In genomic region chr17:83098679-83099413, GRCm38 (mm10) we compare ENCODE assay signal across 20 mouse cellular contexts.
DNase-seq lines count a peak whose midpoint lies in the region; ATAC-seq and TF ChIP-seq lines count a peak whose summit lies in the region.
"Had no signal": no experiment of that assay in that cellular context is flagged by ENCODE, and none has a peak within 500 bp of the region (broad histone marks: within the 10 kb centered on the region; RNA-seq: fewer than 3 reads in every experiment).

No protein-coding gene starts in this region.

- no peak for TF ChIP-seq CTCF in hindbrain, postnatal 0 days (IDR thresholded peaks at IDR 0.05; ENCODE audit: low read depth)
- TF ChIP-seq CTCF in liver, postnatal 0 days (IDR thresholded peaks at IDR 0.05; ENCODE audit: low read depth): no peak

- no peak overlapping the region for H3K4me3 ChIP-seq in forebrain, embryonic 13.5 days
- H3K4me3 ChIP-seq in forebrain, embryonic 12.5 days (replicated peaks): no peak overlapping the region
- no peak overlapping the region for H3K4me3 ChIP-seq in hindbrain, postnatal 0 days (ENCODE audit: low read length)
- H3K4me3 ChIP-seq in hindbrain, embryonic 12.5 days: no peak overlapping the region
- H3K4me3 ChIP-seq in embryonic facial prominence, embryonic 11.5 days (ENCODE audit: low read depth, low read length): no peak overlapping the region
- H3K4me3 ChIP-seq in limb, embryonic 10.5 days: no peak overlapping the region
- no peak overlapping the region for H3K4me3 ChIP-seq in liver, postnatal 0 days (ENCODE audit: low read depth, low read length)
- H3K4me3 ChIP-seq: heart, embryonic 10.5 days had no signal

- H3K4me1 ChIP-seq in forebrain, embryonic 13.5 days: 0 out of 2 replicates have a peak, but pooled peaks cover 3% of the 10 kb centered on the region
- no peaks in the 10 kb centered on the region for H3K4me1 ChIP-seq in forebrain, embryonic 12.5 days
- no peaks in the 10 kb centered on the region; the same call in 1 of the 2 replicates for H3K4me1 ChIP-seq in hindbrain, postnatal 0 days (ENCODE audit: insufficient read depth, low read length)
- H3K4me1 ChIP-seq in hindbrain, embryonic 12.5 days: peaks cover 13% of the 10 kb centered on the region; the same call in 1 of the 2 replicates
- no peaks in the 10 kb centered on the region for H3K4me1 ChIP-seq in embryonic facial prominence, embryonic 11.5 days (ENCODE audit: control insufficient read depth, insufficient read depth, low read length)
- H3K4me1 ChIP-seq in limb, embryonic 10.5 days: peaks cover 76% of the 10 kb centered on the region
- H3K4me1 ChIP-seq in liver, postnatal 0 days (ENCODE audit: insufficient read depth): no peaks in the 10 kb centered on the region

- WGBS in forebrain, embryonic 13.5 days: 70% methylated on average over 12 of the region's 12 CpGs
- 76% methylated on average over 12 of the region's 12 CpGs for WGBS in forebrain, embryonic 12.5 days
- WGBS in hindbrain, postnatal 0 days: 43% methylated on average over 12 of the region's 12 CpGs
- 65% methylated on average over 12 of the region's 12 CpGs for WGBS in hindbrain, embryonic 12.5 days
- 43% methylated on average over 12 of the region's 12 CpGs for WGBS in embryonic facial prominence, embryonic 11.5 days
- 53% methylated on average over 12 of the region's 12 CpGs for WGBS in limb, embryonic 10.5 days
- 65% methylated on average over 12 of the region's 12 CpGs for WGBS in liver, postnatal 0 days (ENCODE audit: insufficient replicate concordance)

- H3K27me3 ChIP-seq in forebrain, embryonic 13.5 days: no peaks in the 10 kb centered on the region
- peaks cover 16% of the 10 kb centered on the region; the same call in 1 of the 2 replicates for H3K27me3 ChIP-seq in forebrain, embryonic 12.5 days
- H3K27me3 ChIP-seq in hindbrain, postnatal 0 days (ENCODE audit: insufficient read depth, low read length): no peaks in the 10 kb centered on the region
- peaks cover 6% of the 10 kb centered on the region; the same call in 1 of the 2 replicates for H3K27me3 ChIP-seq in hindbrain, embryonic 12.5 days
- H3K27me3 ChIP-seq in embryonic facial prominence, embryonic 11.5 days (ENCODE audit: control insufficient read depth, insufficient read depth, low read length): no peaks in the 10 kb centered on the region
- peaks cover 84% of the 10 kb centered on the region for H3K27me3 ChIP-seq in limb, embryonic 10.5 days (ENCODE audit: low read depth, poor library complexity, severe bottlenecking)
- H3K27me3 ChIP-seq in liver, postnatal 0 days (ENCODE audit: insufficient read depth, low read length): no peaks in the 10 kb centered on the region

- H3K36me3 ChIP-seq in forebrain, embryonic 13.5 days (ENCODE audit: poor library complexity, severe bottlenecking): no peaks in the 10 kb centered on the region
- H3K36me3 ChIP-seq in forebrain, embryonic 12.5 days (replicated peaks): no peaks in the 10 kb centered on the region
- H3K36me3 ChIP-seq in hindbrain, postnatal 0 days (ENCODE audit: insufficient read depth, low read length): no peaks in the 10 kb centered on the region
- H3K36me3 ChIP-seq in hindbrain, embryonic 12.5 days: no peaks in the 10 kb centered on the region
- H3K36me3 ChIP-seq in embryonic facial prominence, embryonic 11.5 days (replicated peaks; ENCODE audit: control insufficient read depth, insufficient read depth, low read depth, low read length): no peaks in the 10 kb centered on the region
- H3K36me3 ChIP-seq in limb, embryonic 10.5 days: no peaks in the 10 kb centered on the region
- no peaks in the 10 kb centered on the region for H3K36me3 ChIP-seq in liver, postnatal 0 days (replicated peaks; ENCODE audit: insufficient read depth, low read length)
- H3K36me3 ChIP-seq: heart, embryonic 10.5 days had no signal

- H3K27ac ChIP-seq in forebrain, embryonic 13.5 days: no peak overlapping the region; the same call in 1 of the 2 replicates
- no peak overlapping the region for H3K27ac ChIP-seq in forebrain, embryonic 12.5 days
- 0 out of 2 replicates have a peak overlapping the region, but pooled peaks have one; percentile 32 for H3K27ac ChIP-seq in hindbrain, postnatal 0 days
- no peak overlapping the region for H3K27ac ChIP-seq in hindbrain, embryonic 12.5 days
- no peak overlapping the region for H3K27ac ChIP-seq in embryonic facial prominence, embryonic 11.5 days (replicated peaks; ENCODE audit: low read depth, low read length)
- 0 out of 2 replicates have a peak overlapping the region, but pooled peaks have one; percentile 5 for H3K27ac ChIP-seq in limb, embryonic 10.5 days
- H3K27ac ChIP-seq in liver, postnatal 0 days (ENCODE audit: low read depth): no peak overlapping the region
- H3K27ac ChIP-seq: heart, embryonic 10.5 days; stomach, postnatal 0 days had no signal

- no peak for TF ChIP-seq EP300 in liver, postnatal 0 days (IDR thresholded peaks at IDR 0.05; ENCODE audit: low read depth)

- ATAC-seq in forebrain, embryonic 13.5 days: peak; percentile 65; the same call in 1 of the 2 replicates
- ATAC-seq in forebrain, embryonic 12.5 days (ENCODE audit: low FRiP score): no peak
- ATAC-seq in hindbrain, postnatal 0 days: peak; percentile 34; the same call in 1 of the 2 replicates
- no peak for ATAC-seq in hindbrain, embryonic 12.5 days (ENCODE audit: low FRiP score)
- ATAC-seq in embryonic facial prominence, embryonic 11.5 days (replicated peaks; ENCODE audit: insufficient number of reproducible peaks, low FRiP score, low TSS enrichment, low read depth): no peak
- ATAC-seq in liver, postnatal 0 days: no peak
- ATAC-seq: activated CD4-positive, CD25-positive, alpha-beta regulatory T cell, adult 4 months; CD4-positive, CD25-positive, alpha-beta regulatory T cell, adult 4 months; midbrain, embryonic 16.5 days had no signal

- DNase-seq in hindbrain, postnatal 0 days (ENCODE audit: low spot score): peak; percentile 61
- peak; percentile 49 for DNase-seq in embryonic facial prominence, embryonic 11.5 days (ENCODE audit: low spot score)
- DNase-seq in limb, embryonic 10.5 days (ENCODE audit: low spot score): no peak
- DNase-seq in liver, postnatal 0 days: no peak
- DNase-seq in layer of hippocampus, postnatal 36 days: no peak
- DNase-seq: adrenal gland, postnatal 10 days; cerebellum, adult 9-11 months; heart, postnatal 10 days; kidney, adult 8-10 months; kidney, postnatal 14 days; lung, embryonic 14.5 days; lung, postnatal 36 days had no signal

- no peaks in the 10 kb centered on the region for H3K9me3 ChIP-seq in forebrain, embryonic 13.5 days (replicated peaks)
- no peaks in the 10 kb centered on the region for H3K9me3 ChIP-seq in forebrain, embryonic 12.5 days
- H3K9me3 ChIP-seq in hindbrain, postnatal 0 days (ENCODE audit: low read length): no peaks in the 10 kb centered on the region
- H3K9me3 ChIP-seq in hindbrain, embryonic 12.5 days (replicated peaks): no peaks in the 10 kb centered on the region
- no peaks in the 10 kb centered on the region for H3K9me3 ChIP-seq in embryonic facial prominence, embryonic 11.5 days (replicated peaks; ENCODE audit: control insufficient read depth, low read length)
- H3K9me3 ChIP-seq in limb, embryonic 10.5 days (replicated peaks): no peaks in the 10 kb centered on the region
- H3K9me3 ChIP-seq in liver, postnatal 0 days (ENCODE audit: low read length): no peaks in the 10 kb centered on the region
- H3K9me3 ChIP-seq: heart, embryonic 10.5 days had no signal

- H3K9ac ChIP-seq in forebrain, embryonic 13.5 days: no peak overlapping the region
- no peak overlapping the region for H3K9ac ChIP-seq in forebrain, embryonic 12.5 days
- H3K9ac ChIP-seq in hindbrain, postnatal 0 days (replicated peaks; ENCODE audit: low read length): no peak overlapping the region
- no peak overlapping the region for H3K9ac ChIP-seq in hindbrain, embryonic 12.5 days
- no peak overlapping the region for H3K9ac ChIP-seq in embryonic facial prominence, embryonic 11.5 days (replicated peaks; ENCODE audit: low read length)
- H3K9ac ChIP-seq in liver, postnatal 0 days (replicated peaks): no peak overlapping the region
- H3K9ac ChIP-seq: lung, embryonic 14.5 days had no signal

- no peak overlapping the region for H3K4me2 ChIP-seq in forebrain, embryonic 13.5 days
- H3K4me2 ChIP-seq in forebrain, embryonic 12.5 days: no peak overlapping the region
- H3K4me2 ChIP-seq in hindbrain, postnatal 0 days (ENCODE audit: low read depth, low read length): no peak overlapping the region
- no peak overlapping the region for H3K4me2 ChIP-seq in hindbrain, embryonic 12.5 days (replicated peaks)
- no peak overlapping the region for H3K4me2 ChIP-seq in embryonic facial prominence, embryonic 11.5 days (ENCODE audit: low read depth, low read length)
- H3K4me2 ChIP-seq in liver, postnatal 0 days (ENCODE audit: low read depth, low read length): no peak overlapping the region
- H3K4me2 ChIP-seq: lung, embryonic 14.5 days had no signal

Comparison
In these comparisons a context has a peak if more than half of its experiments do, and no peak if none do; other contexts are left out.
1. ATAC-seq: peak in forebrain, embryonic 13.5 days (single experiment) and hindbrain, postnatal 0 days (single experiment); none in forebrain, embryonic 12.5 days (single experiment), hindbrain, embryonic 12.5 days (single experiment), embryonic facial prominence, embryonic 11.5 days (single experiment) and liver, postnatal 0 days (single experiment).
2. H3K27ac ChIP-seq: peak in hindbrain, postnatal 0 days (single experiment) and limb, embryonic 10.5 days (single experiment); none in forebrain, embryonic 13.5 days (single experiment), forebrain, embryonic 12.5 days (single experiment), hindbrain, embryonic 12.5 days (single experiment), embryonic facial prominence, embryonic 11.5 days (single experiment) and liver, postnatal 0 days (single experiment).
3. DNase-seq: peak in hindbrain, postnatal 0 days (single experiment) and embryonic facial prominence, embryonic 11.5 days (single experiment); none in limb, embryonic 10.5 days (single experiment), liver, postnatal 0 days (single experiment) and layer of hippocampus, postnatal 36 days (0 of 2).